16 mouse cellular contexts compared by ENCODE assay signal in genomic region chr4:129927091-129927490, GRCm38 (mm10). TPM values are rescaled to one million over a fixed set of nuclear protein-coding genes. Genes with fewer than 3 reads are reported as not detected.
"Had no signal": no experiment of that assay in that cellular context is flagged by ENCODE, and none has a peak within 500 bp of the region (broad histone marks: within the 10 kb centered on the region; RNA-seq: fewer than 3 reads in every experiment).

No protein-coding gene starts in this region.

- H3K9me3 ChIP-seq: limb, embryonic 15.5 days; liver, embryonic 13.5 days; lung, embryonic 15.5 days had no signal

- ATAC-seq: liver, postnatal 0 days; midbrain, embryonic 16.5 days had no signal

- H3K9ac ChIP-seq: limb, embryonic 15.5 days; liver, embryonic 13.5 days; lung, embryonic 15.5 days had no signal

- H3K27ac ChIP-seq: kidney, postnatal 0 days; limb, embryonic 15.5 days; liver, embryonic 13.5 days; lung, embryonic 15.5 days; macrophage had no signal

- H3K4me3 ChIP-seq: limb, embryonic 15.5 days; liver, embryonic 13.5 days; lung, embryonic 15.5 days had no signal

- H3K4me2 ChIP-seq: limb, embryonic 15.5 days; liver, embryonic 13.5 days; lung, embryonic 15.5 days; midbrain, embryonic 11.5 days had no signal

- DNase-seq: kidney, postnatal 36 days; layer of hippocampus, adult 9-11 months; layer of hippocampus, postnatal 36 days; liver, embryonic 13.5 days; liver, postnatal 0 days; lung, postnatal 14 days; right cerebral cortex, postnatal 14 days had no signal

- H3K36me3 ChIP-seq: limb, embryonic 15.5 days; liver, embryonic 13.5 days; lung, embryonic 15.5 days had no signal

- H3K27me3 ChIP-seq: limb, embryonic 15.5 days; liver, embryonic 13.5 days; lung, embryonic 15.5 days had no signal

RNA-seq across cellular contexts. Expression of gene Spocd1, which starts 2.0 kb away (rescaled TPM):
- polyA plus RNA-seq: kidney, postnatal 0 days; limb, embryonic 11.5 days; liver, embryonic 13.5 days; liver, postnatal 0 days; macrophage; midbrain, embryonic 11.5 days; midbrain, embryonic 16.5 days; neural tube, embryonic 14.5 days; stomach, embryonic 16.5 days had no signal

RNA-seq across cellular contexts. Expression of gene Adgrb2, which starts 57.6 kb away (rescaled TPM):
- polyA plus RNA-seq: liver, postnatal 0 days; macrophage had no signal
